Mouse (Mus musculus) brown adipose tissue, adult 24 weeks (tissue): ENCODE measurements around the gene Tnfrsf1a. TPM values are rescaled to one million over a fixed set of nuclear protein-coding genes. Genes with fewer than 3 reads are reported as not detected.

Source experiments
- H3K27ac ChIP-seq: fragments of 200-500 bp; replicated peaks from 2 replicates; pipeline ENCODE4 v1.5.1; 2012; ENCODE audit warnings: low read depth, mild to moderate bottlenecking, low read length
- H3K4me1 ChIP-seq: fragments of 200-500 bp; 2 replicates; pipeline ENCODE4 v1.6.1; 2012; ENCODE audit warnings: low read length, mixed read lengths; ENCODE audit not compliant: control insufficient read depth, insufficient read depth, insufficient read length
- H3K4me3 ChIP-seq: fragments of 200-500 bp; 2 replicates; pipeline ENCODE4 v1.5.1; 2012; ENCODE audit warnings: low read depth, mild to moderate bottlenecking, low read length, moderate library complexity; ENCODE audit not compliant: insufficient read depth
- polyA plus RNA-seq: library from polyadenylated mRNA; stranded (reverse); fragments of >200 nt; gene quantifications from 2 replicates; pipeline ENCODE4 v1.2.4, GENCODE M21; 2012; ENCODE audit not compliant: missing spikeins, insufficient read depth, insufficient read length

Gene Tnfrsf1a
- polyA plus RNA-seq, 1 experiment: 52.3 TPM

DNA sequence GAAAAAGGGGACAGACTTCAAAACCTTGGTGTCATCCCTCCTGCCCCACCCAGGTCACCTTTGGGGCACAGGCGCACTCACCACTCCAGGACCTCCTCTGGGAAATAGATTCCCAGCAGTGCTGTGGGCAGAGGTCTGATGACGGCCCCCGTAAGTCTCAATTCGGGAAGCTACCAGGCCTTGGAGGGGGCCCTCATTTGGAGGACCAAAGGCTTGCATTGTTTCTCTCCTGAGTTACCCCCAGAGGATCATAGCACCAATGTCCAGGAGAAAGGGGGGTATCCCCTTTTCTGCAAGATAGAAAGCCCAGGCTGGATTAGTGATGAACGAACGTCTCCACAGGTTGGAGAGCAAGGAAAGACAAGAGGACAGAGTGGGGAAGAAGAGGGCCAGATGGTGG is 29.5 kb downstream of the Tnfrsf1a start:
- Histone ChIP-seq H3K27ac (no peak overlapping the region), H3K4me3 (0 out of 2 replicates have a peak overlapping the region, but pooled peaks have one; percentile 8), H3K4me1 (peaks cover 15% of the 10 kb centered on the region)

DNA sequence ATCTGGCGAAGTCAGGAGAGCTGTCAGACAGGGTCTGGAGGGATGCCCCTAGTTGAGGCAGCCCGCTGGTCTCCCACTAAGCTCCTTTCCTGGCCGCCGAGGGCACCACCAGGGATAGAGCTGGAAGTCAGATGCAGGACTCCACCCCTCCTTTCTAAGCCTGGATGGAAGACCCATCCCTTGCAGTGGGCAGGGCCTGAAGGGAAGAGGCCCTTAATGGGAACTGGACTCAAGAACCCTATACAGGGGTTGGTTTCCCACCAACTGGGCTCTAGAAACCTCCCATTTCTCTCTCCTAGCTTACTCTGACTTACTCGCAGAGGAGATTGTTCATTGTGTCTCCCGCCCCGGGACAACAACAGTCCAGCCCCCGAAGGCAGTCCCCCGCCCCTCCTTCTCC is 30.6 kb downstream of the Tnfrsf1a start:
- H3K4me1 ChIP-seq: peaks cover 15% of the 10 kb centered on the region
- H3K27ac ChIP-seq: no peak overlapping the region
- no peak overlapping the region for H3K4me3 ChIP-seq

DNA sequence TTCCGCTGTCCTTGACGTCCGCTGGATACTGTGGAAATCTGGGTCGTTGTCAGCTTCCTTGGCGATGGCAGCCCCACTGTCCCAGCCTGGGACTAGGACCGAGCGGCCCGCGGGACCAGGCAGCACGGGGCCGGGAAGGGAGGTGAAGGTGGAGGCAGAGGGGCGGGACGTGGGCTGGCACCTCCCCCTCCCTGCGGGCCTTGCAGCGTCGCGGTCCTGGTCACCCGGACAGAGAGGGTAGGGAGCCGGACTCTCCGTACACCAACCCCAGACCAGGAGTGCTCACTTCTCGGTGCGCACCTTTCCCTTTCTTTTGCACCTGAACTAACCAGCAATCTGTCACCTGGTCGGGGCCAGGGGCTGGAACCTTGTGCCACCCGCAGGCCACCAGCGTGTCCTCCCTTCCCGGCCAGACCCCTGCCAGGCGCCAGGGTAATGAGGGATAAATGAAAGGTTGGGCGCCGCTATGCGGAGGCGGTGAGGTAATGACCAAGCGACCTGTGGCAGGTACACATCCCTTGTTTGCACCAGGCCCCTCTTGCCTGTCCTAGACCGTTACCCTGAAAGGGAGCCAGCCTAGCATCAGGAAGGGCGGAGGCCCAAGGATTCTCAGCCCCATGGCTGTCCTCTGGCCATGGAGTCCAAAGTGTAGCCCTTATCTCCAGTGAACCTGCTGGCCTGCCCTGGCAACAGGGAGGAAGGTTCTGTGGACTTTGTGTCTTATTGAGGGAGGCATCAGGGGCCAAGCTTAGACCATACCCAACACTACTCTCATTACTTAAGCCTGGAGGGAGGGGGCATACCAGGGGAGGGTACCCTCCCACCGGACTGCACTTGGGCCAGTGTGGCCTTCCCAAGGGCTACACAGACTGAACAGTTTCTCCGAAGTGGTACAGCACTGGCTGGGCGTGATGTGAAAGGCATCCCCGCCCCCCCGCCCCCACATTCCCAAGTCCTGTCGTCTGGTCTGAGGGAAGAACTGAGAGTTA is 31.5 kb downstream of the Tnfrsf1a start, which contains the start of gene Plekhg6:
Gene Plekhg6 (minus strand): TSS at position 422 of the 989 bp plus-strand sequence.
- Histone ChIP-seq H3K4me3 (peak within 1 kb of the TSS; percentile 41; the same call in 1 of the 2 replicates), H3K4me1 (peaks cover 15% of the 10 kb centered on the region), H3K27ac (no peak within 1 kb of the TSS)

DNA sequence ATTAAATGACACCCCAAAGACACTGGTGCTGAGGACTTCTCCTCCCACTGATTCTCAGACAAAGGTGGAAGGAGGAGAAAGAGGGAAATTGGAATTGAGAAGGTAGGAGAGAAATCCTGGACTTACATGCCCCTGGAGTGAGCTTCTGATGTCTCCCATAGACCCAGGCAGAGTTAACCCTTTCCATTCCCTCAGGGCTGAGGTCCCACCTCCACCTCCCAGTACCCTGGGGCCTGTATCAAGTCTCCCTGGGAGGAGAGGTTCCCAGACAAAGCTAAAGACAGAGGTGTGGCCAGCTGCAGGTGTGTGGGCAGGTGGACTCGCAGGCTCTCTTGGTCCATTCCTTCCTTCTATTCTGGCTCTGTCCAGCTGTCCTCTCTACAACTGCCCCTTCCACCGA is 32.9 kb downstream of the Tnfrsf1a start:
- Histone ChIP-seq H3K4me1 (peaks cover 15% of the 10 kb centered on the region), H3K4me3 (no peak overlapping the region), H3K27ac (no peak overlapping the region)

DNA sequence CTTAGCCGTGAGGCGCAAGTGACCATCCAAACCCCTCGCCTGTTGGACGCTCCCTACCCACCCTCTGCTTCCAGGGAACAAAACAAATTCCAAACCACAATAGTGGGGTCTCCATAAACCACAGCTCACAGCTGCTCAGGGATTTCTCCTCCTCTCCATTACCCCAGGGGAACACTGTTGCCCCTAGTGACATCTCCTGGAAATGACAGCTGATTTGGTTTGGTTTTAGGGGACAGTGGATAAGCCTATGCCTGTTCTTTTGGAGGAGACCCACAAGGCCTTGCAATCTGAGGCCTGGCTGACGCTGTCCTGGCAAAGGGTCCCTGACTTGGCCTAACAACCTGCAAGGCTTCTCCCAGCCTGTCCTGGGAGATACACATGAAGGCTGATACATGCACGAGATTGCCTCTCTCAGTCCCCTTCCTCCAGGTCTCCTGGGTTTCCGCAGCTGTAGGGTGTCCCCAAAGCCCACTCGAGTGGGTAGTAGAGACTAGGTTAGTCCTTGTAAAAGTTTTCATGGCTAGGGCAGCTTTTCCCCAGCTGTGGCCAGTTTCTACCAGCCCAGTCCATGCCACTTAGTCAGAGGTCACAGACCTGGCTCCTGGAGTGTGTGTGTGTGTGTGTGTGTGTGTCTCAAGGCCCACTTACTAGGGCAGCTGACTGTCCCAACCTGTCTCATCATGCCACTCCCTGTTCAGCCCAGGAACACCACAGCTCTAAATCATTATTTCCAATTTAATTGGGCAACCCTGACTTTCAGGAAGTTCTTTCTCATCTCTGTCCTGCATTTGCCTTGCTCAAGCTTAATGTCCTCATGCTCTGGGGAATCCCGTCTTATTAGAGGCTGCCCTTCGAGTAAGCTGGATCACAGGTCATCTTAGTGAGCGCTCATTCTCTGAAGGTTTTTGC is 36.2 kb downstream of the Tnfrsf1a start:
- no peaks in the 10 kb centered on the region for H3K4me1 ChIP-seq
- no peak overlapping the region for H3K27ac ChIP-seq
- H3K4me3 ChIP-seq: no peak overlapping the region

DNA sequence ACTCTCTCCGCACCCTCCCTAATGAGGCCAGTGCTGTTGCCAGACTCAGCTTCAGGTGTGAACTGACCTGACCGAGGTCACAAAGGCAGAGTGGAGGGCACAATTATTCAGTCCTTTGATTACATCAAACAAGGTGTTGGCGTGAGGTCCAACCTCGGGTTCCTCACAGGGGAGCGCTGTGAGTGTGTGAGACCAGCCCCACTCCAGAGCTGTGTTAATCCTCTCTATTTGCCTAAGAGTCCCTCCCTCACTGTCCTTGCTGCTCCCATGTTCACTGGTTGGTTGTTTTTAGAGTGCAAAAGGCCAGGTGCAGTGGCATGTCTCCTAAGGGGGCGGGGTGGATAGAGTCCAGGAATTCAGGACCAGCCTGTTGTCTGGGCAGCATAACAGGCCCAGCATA is 36.9 kb downstream of the Tnfrsf1a start:
- Histone ChIP-seq H3K4me3 (no peak overlapping the region), H3K27ac (no peak overlapping the region), H3K4me1 (no peaks in the 10 kb centered on the region)

DNA sequence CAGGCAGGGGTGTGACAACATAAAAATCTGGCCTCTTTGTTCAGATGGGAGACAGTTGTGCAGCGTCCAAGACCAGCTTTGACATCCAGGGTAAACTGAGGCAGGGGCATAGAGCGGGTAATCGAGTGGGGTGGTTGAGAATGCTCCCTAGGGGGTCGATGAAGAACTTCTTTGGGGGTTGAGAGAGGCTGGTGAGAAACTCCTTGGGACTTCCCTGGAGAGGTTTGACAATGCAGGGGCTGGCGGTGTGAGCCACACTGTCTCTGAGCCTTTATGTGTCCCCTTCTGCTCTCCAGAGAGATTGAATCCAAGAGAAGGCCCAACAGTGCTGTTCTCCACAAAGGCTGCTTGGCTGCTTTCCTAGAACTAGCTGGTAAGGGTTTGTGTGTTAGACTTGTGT is 40.7 kb downstream of the Tnfrsf1a start:
- no peak overlapping the region for H3K4me3 ChIP-seq
- H3K27ac ChIP-seq: no peak overlapping the region
- no peaks in the 10 kb centered on the region for H3K4me1 ChIP-seq

DNA sequence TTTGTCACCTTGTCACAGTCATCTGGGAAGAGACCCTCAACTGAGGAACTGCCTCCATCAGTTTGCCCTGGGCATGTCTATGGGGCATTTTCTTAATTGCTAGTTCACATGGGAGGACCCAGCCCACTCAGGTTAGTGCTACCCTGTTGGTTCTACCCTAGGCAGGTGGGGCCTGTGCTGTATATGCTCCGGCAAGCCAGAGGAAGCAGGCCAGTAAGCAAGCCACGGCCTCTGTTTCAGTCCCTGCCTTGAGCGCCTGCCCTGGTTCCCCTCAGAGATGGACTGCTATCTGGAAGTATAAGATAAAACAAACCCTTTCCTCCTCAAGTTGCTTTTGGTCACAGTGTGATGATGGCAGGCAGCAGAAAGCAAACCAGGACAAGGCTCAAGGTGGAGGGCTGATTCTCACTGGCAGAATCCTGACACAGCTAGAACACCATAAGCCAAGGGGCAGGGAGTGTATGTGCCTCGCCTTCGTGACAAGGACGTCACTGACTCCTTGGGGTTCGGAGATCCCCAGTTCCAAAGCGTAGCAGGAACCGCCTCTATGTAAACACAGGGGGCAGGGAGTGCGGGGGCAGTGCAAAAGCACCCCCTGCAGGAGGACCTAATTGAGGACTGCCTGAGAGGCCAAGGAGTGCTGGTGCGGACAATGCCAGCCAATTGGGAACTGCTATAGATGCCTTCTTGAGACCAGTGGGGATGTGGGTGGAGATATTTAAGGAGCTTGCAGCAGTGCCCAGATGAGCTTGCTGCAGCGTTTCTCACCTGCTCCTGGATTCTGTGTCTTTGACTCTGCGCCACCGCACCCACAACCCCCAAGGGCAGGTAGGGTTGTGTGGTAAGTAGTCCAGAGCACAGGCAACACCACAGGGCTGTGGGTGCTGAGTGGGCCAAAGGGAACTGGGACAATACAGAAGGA is 56.6 kb downstream of the Tnfrsf1a start:
- Histone ChIP-seq H3K4me3 (no peak overlapping the region), H3K4me1 (no peaks in the 10 kb centered on the region), H3K27ac (no peak overlapping the region)

DNA sequence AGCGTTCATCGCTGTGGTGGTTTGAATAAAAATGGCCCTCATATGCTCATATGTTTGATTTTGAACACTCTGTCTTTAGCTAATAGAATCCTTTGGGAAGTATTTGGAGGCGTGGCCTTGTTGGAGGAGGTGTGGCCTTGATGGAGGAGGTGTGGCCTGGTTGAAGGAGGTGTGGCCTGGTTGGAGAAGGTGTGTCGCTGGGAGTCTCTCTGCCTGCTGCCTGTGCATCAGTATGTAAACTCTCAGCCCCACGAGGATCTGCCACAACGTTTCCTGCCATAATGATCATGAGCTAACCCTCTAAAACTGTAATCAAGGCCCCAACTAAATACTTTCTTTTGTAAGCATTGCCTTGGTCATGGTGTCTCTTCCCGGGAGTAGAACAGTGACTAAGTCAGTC is 58.1 kb downstream of the Tnfrsf1a start:
- no peak overlapping the region for H3K4me3 ChIP-seq
- H3K27ac ChIP-seq: no peak overlapping the region
- H3K4me1 ChIP-seq: no peaks in the 10 kb centered on the region

DNA sequence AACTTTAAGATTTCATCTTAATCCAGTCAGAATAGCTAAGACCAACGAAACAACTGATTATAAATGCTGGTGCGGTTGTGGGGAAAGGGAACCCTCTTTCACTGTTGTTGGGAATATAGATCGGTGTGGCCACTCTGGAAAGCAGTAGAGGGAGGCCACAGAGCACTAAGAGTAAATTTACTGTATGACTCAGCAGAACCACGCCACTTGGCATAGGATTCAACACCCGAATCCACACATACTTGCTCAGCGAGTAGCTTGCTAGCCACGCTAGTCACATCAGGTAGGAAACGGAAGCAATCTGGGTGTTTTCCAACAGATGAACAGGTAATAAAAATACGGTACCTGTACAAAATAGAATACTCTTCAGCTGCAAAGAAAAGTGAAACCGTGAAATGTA is 58.5 kb downstream of the Tnfrsf1a start:
- no peak overlapping the region for H3K27ac ChIP-seq
- no peaks in the 10 kb centered on the region for H3K4me1 ChIP-seq
- no peak overlapping the region for H3K4me3 ChIP-seq

DNA sequence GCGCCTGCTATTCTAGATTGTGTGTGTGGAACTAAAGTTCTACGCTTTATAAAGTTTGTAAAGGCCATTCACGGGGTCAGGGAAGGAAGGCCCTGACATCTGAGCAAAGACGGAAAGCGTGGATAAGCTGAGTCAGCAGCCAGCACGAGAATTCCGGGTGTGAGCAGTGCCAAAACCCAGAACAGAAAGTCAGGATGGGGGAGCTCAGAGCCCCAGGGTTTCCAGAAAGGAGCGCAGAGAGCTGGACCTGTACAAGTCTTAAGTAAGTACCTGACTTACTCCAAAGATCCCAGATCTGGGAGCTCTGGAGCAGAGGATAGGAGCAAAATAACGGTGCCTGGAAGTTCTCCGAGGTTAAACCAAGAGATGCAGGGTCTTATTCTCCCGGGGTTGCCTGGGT is 61.4 kb downstream of the Tnfrsf1a start:
- no peak overlapping the region for H3K27ac ChIP-seq
- no peak overlapping the region for H3K4me3 ChIP-seq
- no peaks in the 10 kb centered on the region for H3K4me1 ChIP-seq

DNA sequence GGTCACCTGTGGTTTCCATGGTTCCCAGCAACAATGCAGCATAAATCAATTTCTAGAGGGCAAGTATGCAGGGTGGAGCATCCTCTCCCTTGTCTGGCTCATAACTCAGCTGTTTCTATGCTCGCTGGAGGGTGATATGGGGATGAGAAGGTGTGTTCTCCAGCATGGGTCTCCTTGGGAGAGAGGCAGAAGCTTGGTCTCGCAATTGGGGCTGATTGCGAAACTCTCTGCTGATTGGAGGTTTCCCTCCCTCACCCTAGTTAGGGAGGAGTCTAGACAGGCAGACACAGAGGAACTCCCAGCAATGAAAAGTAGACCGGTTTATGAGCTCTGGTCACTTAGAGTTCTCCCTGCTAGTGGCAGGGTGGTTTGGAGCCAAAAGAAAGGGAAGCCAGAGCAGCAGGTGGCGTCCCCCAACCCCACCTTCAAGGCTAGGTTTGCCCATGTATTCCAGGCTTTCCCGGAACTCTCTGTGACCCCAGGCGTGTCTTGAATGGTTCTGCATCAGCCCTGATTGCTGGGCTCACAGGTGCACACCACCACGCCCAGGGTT is 61.9 kb downstream of the Tnfrsf1a start:
- Histone ChIP-seq H3K4me3 (no peak overlapping the region), H3K4me1 (no peaks in the 10 kb centered on the region), H3K27ac (no peak overlapping the region)

DNA sequence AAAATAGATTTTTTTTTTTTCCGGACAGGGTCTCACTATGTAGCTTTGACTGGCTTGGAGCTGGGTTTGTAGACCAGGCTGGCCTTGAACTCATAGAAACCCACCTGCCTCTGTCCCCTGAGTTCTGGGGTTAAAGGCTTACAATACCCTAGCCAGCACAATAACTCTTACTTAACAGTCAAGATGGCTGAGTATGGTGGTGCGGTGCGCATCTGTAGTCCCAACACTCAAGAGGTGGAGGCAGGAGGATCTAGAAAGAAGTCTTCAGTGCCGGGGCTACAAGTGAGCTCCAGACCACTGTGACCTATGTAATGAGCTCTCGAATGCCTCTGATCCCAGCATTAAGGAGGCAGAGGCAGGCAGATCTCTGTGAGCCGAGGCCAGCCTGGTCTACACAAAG is 62.5 kb downstream of the Tnfrsf1a start:
- no peaks in the 10 kb centered on the region for H3K4me1 ChIP-seq
- no peak overlapping the region for H3K27ac ChIP-seq
- no peak overlapping the region for H3K4me3 ChIP-seq
